Mouse (Mus musculus): ENCODE data around the gene Olfr714. TPM values are rescaled to one million over a fixed set of nuclear protein-coding genes. Genes with fewer than 3 reads are reported as not detected.
"Not testable (repeated sequence)": the region's sequence is repeated elsewhere in the genome, so short reads cannot be mapped to it uniquely, and the experiment has no call there.

The Olfr714 gene
- not detected in 2 replicates for polyA plus RNA-seq (2012; rRNA removed)

GRCm38 (mm10) chr7:107070681-107071080 is at the start of gene Olfr714:
Olfr714 (plus strand) TSS chr7:107070981.
- Histone ChIP-seq H3K4me3 (ENCODE audit: insufficient read depth, low read length) (no peak within 1 kb of the TSS), H3K27ac (ENCODE audit: insufficient read depth, low read length) (no peak within 1 kb of the TSS), H3K4me1 (ENCODE audit: control insufficient read depth, insufficient read depth, low read length) (no peaks in the 10 kb centered on the region)
- no peak for TF ChIP-seq CTCF (IDR thresholded peaks at IDR 0.05; ENCODE audit: extremely low read depth, insufficient read depth, low read length)
- no peak for TF ChIP-seq POLR2A (IDR thresholded peaks at IDR 0.05; ENCODE audit: extremely low read depth, insufficient read depth, low read length)

- no peak for TF ChIP-seq POLR2A (IDR thresholded peaks at IDR 0.05; ENCODE audit: extremely low read depth, insufficient read depth, low read length)
- no peak for TF ChIP-seq CTCF (IDR thresholded peaks at IDR 0.05; ENCODE audit: extremely low read depth, insufficient read depth, low read length)
- Histone ChIP-seq H3K4me3 (ENCODE audit: insufficient read depth, low read length) (no peak within 1 kb of the TSS), H3K4me1 (ENCODE audit: control insufficient read depth, insufficient read depth, low read length) (no peaks in the 10 kb centered on the region), H3K27ac (ENCODE audit: insufficient read depth, low read length) (no peak within 1 kb of the TSS)
These were observed 39.9 kb upstream of the Olfr714 start, which contains the start of gene Olfr713 for GRCm38 (mm10) chr7:107030874-107031273. Olfr713 (plus strand) TSS chr7:107031174.

- Histone ChIP-seq H3K27ac (ENCODE audit: insufficient read depth, low read length) (no peak overlapping the region), H3K4me1 (ENCODE audit: control insufficient read depth, insufficient read depth, low read length) (no peaks in the 10 kb centered on the region), H3K4me3 (ENCODE audit: insufficient read depth, low read length) (no peak overlapping the region)
- TF ChIP-seq POLR2A (IDR thresholded peaks at IDR 0.05; ENCODE audit: extremely low read depth, insufficient read depth, low read length) (no peak), CTCF (IDR thresholded peaks at IDR 0.05; ENCODE audit: extremely low read depth, insufficient read depth, low read length) (no peak)
These were observed 30.7 kb upstream of the Olfr714 start for GRCm38 (mm10) chr7:107039934-107040563.

- H3K4me3 ChIP-seq (ENCODE audit: insufficient read depth, low read length), result no peak overlapping the region
- TF ChIP-seq CTCF (IDR thresholded peaks at IDR 0.05; ENCODE audit: extremely low read depth, insufficient read depth, low read length), result no peak
- no peaks in the 10 kb centered on the region for H3K4me1 ChIP-seq (ENCODE audit: control insufficient read depth, insufficient read depth, low read length)
- no peak overlapping the region for H3K27ac ChIP-seq (ENCODE audit: insufficient read depth, low read length)
These were observed 27.6 kb upstream of the Olfr714 start for GRCm38 (mm10) chr7:107043136-107043535.

- Histone ChIP-seq H3K4me3 (ENCODE audit: insufficient read depth, low read length) (no peak overlapping the region), H3K27ac (ENCODE audit: insufficient read depth, low read length) (no peak overlapping the region), H3K4me1 (ENCODE audit: control insufficient read depth, insufficient read depth, low read length) (no peaks in the 10 kb centered on the region)
- TF ChIP-seq POLR2A (IDR thresholded peaks at IDR 0.05; ENCODE audit: extremely low read depth, insufficient read depth, low read length) (no peak), CTCF (IDR thresholded peaks at IDR 0.05; ENCODE audit: extremely low read depth, insufficient read depth, low read length) (no peak)
These were observed 26.4 kb upstream of the Olfr714 start for GRCm38 (mm10) chr7:107044407-107044806.

GRCm38 (mm10) chr7:107045833-107046232 is 24.9 kb upstream of the Olfr714 start:
- no peak for TF ChIP-seq CTCF (IDR thresholded peaks at IDR 0.05; ENCODE audit: extremely low read depth, insufficient read depth, low read length)
- TF ChIP-seq POLR2A (IDR thresholded peaks at IDR 0.05; ENCODE audit: extremely low read depth, insufficient read depth, low read length), result no peak
- no peaks in the 10 kb centered on the region for H3K4me1 ChIP-seq (ENCODE audit: control insufficient read depth, insufficient read depth, low read length)
- no peak overlapping the region for H3K27ac ChIP-seq (ENCODE audit: insufficient read depth, low read length)
- no peak overlapping the region for H3K4me3 ChIP-seq (ENCODE audit: insufficient read depth, low read length)

GRCm38 (mm10) chr7:107047578-107047977 is 23.2 kb upstream of the Olfr714 start:
- TF ChIP-seq CTCF (IDR thresholded peaks at IDR 0.05; ENCODE audit: extremely low read depth, insufficient read depth, low read length), result no peak
- TF ChIP-seq POLR2A (IDR thresholded peaks at IDR 0.05; ENCODE audit: extremely low read depth, insufficient read depth, low read length), result no peak
- no peaks in the 10 kb centered on the region for H3K4me1 ChIP-seq (ENCODE audit: control insufficient read depth, insufficient read depth, low read length)
- no peak overlapping the region for H3K27ac ChIP-seq (ENCODE audit: insufficient read depth, low read length)
- no peak overlapping the region for H3K4me3 ChIP-seq (ENCODE audit: insufficient read depth, low read length)

- Histone ChIP-seq H3K4me1 (ENCODE audit: control insufficient read depth, insufficient read depth, low read length) (no peaks in the 10 kb centered on the region), H3K27ac (ENCODE audit: insufficient read depth, low read length) (no peak within 1 kb of the TSS), H3K4me3 (ENCODE audit: insufficient read depth, low read length) (no peak within 1 kb of the TSS)
- no peak for TF ChIP-seq POLR2A (IDR thresholded peaks at IDR 0.05; ENCODE audit: extremely low read depth, insufficient read depth, low read length)
- no peak for TF ChIP-seq CTCF (IDR thresholded peaks at IDR 0.05; ENCODE audit: extremely low read depth, insufficient read depth, low read length)
These were observed 22.1 kb downstream of the Olfr714 start, which contains the start of gene Olfr17 for GRCm38 (mm10) chr7:107092920-107093319. Olfr17 (plus strand) TSS chr7:107093220.

- not testable (repeated sequence) for H3K27ac ChIP-seq (ENCODE audit: insufficient read depth, low read length); H3K4me3 ChIP-seq (ENCODE audit: insufficient read depth, low read length); H3K4me1 ChIP-seq (ENCODE audit: control insufficient read depth, insufficient read depth, low read length)
These were observed 39.5 kb downstream of the Olfr714 start, which contains the start of gene Olfr715b for GRCm38 (mm10) chr7:107110269-107110668. Olfr715b (minus strand) TSS chr7:107110369.

Other genes with a start within 250 kb of the Olfr714 start
- not detected in 2 replicates for gene Olfr702, start 237.1 kb upstream of the Olfr714 start, polyA plus RNA-seq (2012; rRNA removed)
- gene Olfr703, start 227.6 kb upstream of the Olfr714 start, polyA plus RNA-seq (2012; rRNA removed), result not detected in 2 replicates
- not detected in 2 replicates for gene Olfr704, start 207.8 kb upstream of the Olfr714 start, polyA plus RNA-seq (2012; rRNA removed)
- not detected in 2 replicates for gene Olfr705, start 194.1 kb upstream of the Olfr714 start, polyA plus RNA-seq (2012; rRNA removed)
- gene Olfr706, start 182.8 kb upstream of the Olfr714 start, polyA plus RNA-seq (2012; rRNA removed), result not detected in 2 replicates
- gene Olfr707, start 169.7 kb upstream of the Olfr714 start, polyA plus RNA-seq (2012; rRNA removed), result not detected in 2 replicates
- not detected in 2 replicates for gene Olfr1532-ps1, start 163.0 kb upstream of the Olfr714 start, polyA plus RNA-seq (2012; rRNA removed)
- gene Olfr709-ps1, start 138.8 kb upstream of the Olfr714 start, polyA plus RNA-seq (2012; rRNA removed), result not detected in 2 replicates
- gene Olfr710, start 122.7 kb upstream of the Olfr714 start, polyA plus RNA-seq (2012; rRNA removed), result not detected in 2 replicates
- not detected in 2 replicates for gene Olfr6, start 107.0 kb upstream of the Olfr714 start, polyA plus RNA-seq (2012; rRNA removed)
- not detected in 2 replicates for gene Olfr711, start 95.5 kb upstream of the Olfr714 start, polyA plus RNA-seq (2012; rRNA removed)
- gene Olfr2, start 64.9 kb upstream of the Olfr714 start, polyA plus RNA-seq (2012; rRNA removed), result not detected in 2 replicates
- not detected in 2 replicates for gene Olfr713, start 39.8 kb upstream of the Olfr714 start, polyA plus RNA-seq (2012; rRNA removed)
- not detected in 2 replicates for gene Olfr17, start 22.2 kb downstream of the Olfr714 start, polyA plus RNA-seq (2012; rRNA removed)
- not detected in 2 replicates for gene Olfr715b, start 39.4 kb downstream of the Olfr714 start, polyA plus RNA-seq (2012; rRNA removed)
- gene Olfr715, start 60.1 kb downstream of the Olfr714 start, polyA plus RNA-seq (2012; rRNA removed), result not detected in 2 replicates
- gene Olfr716, start 67.3 kb downstream of the Olfr714 start, polyA plus RNA-seq (2012; rRNA removed), result not detected in 2 replicates
- not detected in 2 replicates for gene Nlrp14, start 96.0 kb downstream of the Olfr714 start, polyA plus RNA-seq (2012; rRNA removed)
- not detected in 2 replicates for gene Rbmxl2, start 138.5 kb downstream of the Olfr714 start, polyA plus RNA-seq (2012; rRNA removed)

Measured in cortical plate, adult 2 months (tissue).